Mouse (Mus musculus) spleen, postnatal 4 days (tissue): Measurements from ENCODE around the gene Cbr2.
A peak's percentile ranks its signal among the peaks of the same experiment; 100 is the strongest.

Experiments
- DNase-seq, 2 experiments: peaks; one replicate each; pipeline ENCODE4 v3.0.0; 2022; ENCODE audit warnings: low spot score in 2 of 2

The Cbr2 gene

GRCm38 (mm10) chr11:120679909-120680308 lies 52.0 kb downstream of the Cbr2 start:
- peak in 1 of 2 experiments; percentile 38 for DNase-seq
